Mouse (Mus musculus) retina, postnatal 1 day (tissue): ENCODE measurements at regions not wholly inside any gene's neighbourhood (a gene's known extent, or its start where the extent isn't known, plus 50 kb on each side); places are given as distances from the start of the nearest gene placed in this dataset.

Experiments used
- DNase-seq: peaks from one replicate; pipeline ENCODE4 v3.0.0-alpha.2; 2012

- no peak for DNase-seq
Observed at GRCm38 (mm10) chr3:121618561-121618960, 52.0 kb upstream of the 4930432M17Rik start.

GRCm38 (mm10) chr3:121618161-121618560 is 52.4 kb upstream of the 4930432M17Rik start:
- no peak for DNase-seq

- no peak for DNase-seq
Observed at GRCm38 (mm10) chr3:121617351-121617750, 53.2 kb upstream of the 4930432M17Rik start.

GRCm38 (mm10) chr3:121616075-121616474 is 54.5 kb upstream of the 4930432M17Rik start:
- peak; percentile 61 for DNase-seq

- no peak for DNase-seq
Observed at GRCm38 (mm10) chr3:121614741-121615140, 55.8 kb upstream of the 4930432M17Rik start.

GRCm38 (mm10) chr3:121613224-121613623 is 57.3 kb upstream of the 4930432M17Rik start:
- DNase-seq: no peak

- no peak for DNase-seq
Observed at GRCm38 (mm10) chr3:121609845-121610244, 60.7 kb upstream of the 4930432M17Rik start.

GRCm38 (mm10) chr3:121609090-121609489 is 61.5 kb upstream of the 4930432M17Rik start:
- DNase-seq: no peak

GRCm38 (mm10) chr3:121604737-121605136 is 65.8 kb upstream of the 4930432M17Rik start:
- DNase-seq: no peak

- no peak for DNase-seq
Observed at GRCm38 (mm10) chr3:121604081-121604480, 66.5 kb upstream of the 4930432M17Rik start.

GRCm38 (mm10) chr3:121602826-121603370 is 67.7 kb upstream of the 4930432M17Rik start:
- no peak for DNase-seq

GRCm38 (mm10) chr3:121602082-121602561 is 68.4 kb upstream of the 4930432M17Rik start:
- DNase-seq: peak; percentile 55

GRCm38 (mm10) chr3:121600841-121601240 is 68.6 kb upstream of the Slc44a3 start:
- no peak for DNase-seq

GRCm38 (mm10) chr3:121600388-121600787 is 68.2 kb upstream of the Slc44a3 start:
- no peak for DNase-seq

GRCm38 (mm10) chr3:121597988-121598387 is 65.8 kb upstream of the Slc44a3 start:
- no peak for DNase-seq

GRCm38 (mm10) chr3:121597203-121597602 is 65.0 kb upstream of the Slc44a3 start:
- DNase-seq: no peak

GRCm38 (mm10) chr3:121594580-121594979 is 62.4 kb upstream of the Slc44a3 start:
- DNase-seq: no peak

- peak; percentile 36 for DNase-seq
Observed at GRCm38 (mm10) chr3:121593598-121594117, 61.5 kb upstream of the Slc44a3 start.

- no peak for DNase-seq
Observed at GRCm38 (mm10) chr3:121593143-121593542, 60.9 kb upstream of the Slc44a3 start.

- DNase-seq: no peak
Observed at GRCm38 (mm10) chr3:121589494-121589885, 57.3 kb upstream of the Slc44a3 start.

GRCm38 (mm10) chr3:121588737-121589493 is 56.7 kb upstream of the Slc44a3 start:
- DNase-seq: peak; percentile 36

- DNase-seq: no peak
Observed at GRCm38 (mm10) chr3:121585306-121585705, 53.1 kb upstream of the Slc44a3 start.

GRCm38 (mm10) chr3:121584736-121585151 is 52.5 kb upstream of the Slc44a3 start:
- no peak for DNase-seq

- DNase-seq: no peak
Observed at GRCm38 (mm10) chr3:121584317-121584716, 52.1 kb upstream of the Slc44a3 start.
